Mouse (Mus musculus) embryonic fibroblast, embryonic 13.5 days (primary cell): ENCODE measurements at regions not wholly inside any gene's neighbourhood (a gene's known extent, or its start where the extent isn't known, plus 50 kb on each side); places are given as distances from the start of the nearest gene placed in this dataset.

Experiments
- H3K27ac ChIP-seq: 2 replicates; pipeline ENCODE4 v1.5.1; 2012; ENCODE audit warnings: low read length, control low read depth, inconsistent platforms; ENCODE audit not compliant: insufficient read depth
- H3K4me1 ChIP-seq: 2 replicates; pipeline ENCODE4 v1.6.1; 2011; ENCODE audit warnings: low read length; ENCODE audit not compliant: control insufficient read depth, insufficient read depth
- H3K4me3 ChIP-seq: 2 replicates; pipeline ENCODE4 v1.5.1; 2011; ENCODE audit warnings: mild to moderate bottlenecking, control low read depth, low read length; ENCODE audit not compliant: insufficient read depth
- CTCF ChIP-seq: IDR thresholded peaks from 2 replicates; pipeline ENCODE4 v1.5.1; 2011; ENCODE audit warnings: mild to moderate bottlenecking, control low read depth, low read length, moderate library complexity, borderline replicate concordance; ENCODE audit not compliant: insufficient read depth
- POLR2A ChIP-seq: IDR thresholded peaks from 2 replicates; pipeline ENCODE4 v1.6.1; 2011; ENCODE audit warnings: low read depth, mild to moderate bottlenecking, control low read depth, low read length, moderate library complexity

GRCm38 (mm10) chr7:137619286-137619789, 181.9 kb downstream of the Glrx3 start:
- no peaks in the 10 kb centered on the region for H3K4me1 ChIP-seq
- TF ChIP-seq POLR2A: no peak
- no peak for TF ChIP-seq CTCF
- no peak overlapping the region for H3K4me3 ChIP-seq
- no peak overlapping the region for H3K27ac ChIP-seq

GRCm38 (mm10) chr7:137628266-137628665, 190.9 kb downstream of the Glrx3 start:
- Histone ChIP-seq H3K4me1 (no peaks in the 10 kb centered on the region), H3K4me3 (no peak overlapping the region), H3K27ac (no peak overlapping the region)
- TF ChIP-seq CTCF: no peak
- TF ChIP-seq POLR2A: no peak

- TF ChIP-seq CTCF (no peak), POLR2A (no peak)
- Histone ChIP-seq H3K4me3 (no peak overlapping the region), H3K27ac (no peak overlapping the region), H3K4me1 (no peaks in the 10 kb centered on the region)
Measured at GRCm38 (mm10) chr7:137629540-137629939, 192.1 kb downstream of the Glrx3 start.

GRCm38 (mm10) chr7:137648621-137649020, 211.2 kb downstream of the Glrx3 start:
- Histone ChIP-seq H3K27ac (no peak overlapping the region), H3K4me3 (no peak overlapping the region), H3K4me1 (no peaks in the 10 kb centered on the region)
- no peak for TF ChIP-seq CTCF
- TF ChIP-seq POLR2A: no peak

DNA sequence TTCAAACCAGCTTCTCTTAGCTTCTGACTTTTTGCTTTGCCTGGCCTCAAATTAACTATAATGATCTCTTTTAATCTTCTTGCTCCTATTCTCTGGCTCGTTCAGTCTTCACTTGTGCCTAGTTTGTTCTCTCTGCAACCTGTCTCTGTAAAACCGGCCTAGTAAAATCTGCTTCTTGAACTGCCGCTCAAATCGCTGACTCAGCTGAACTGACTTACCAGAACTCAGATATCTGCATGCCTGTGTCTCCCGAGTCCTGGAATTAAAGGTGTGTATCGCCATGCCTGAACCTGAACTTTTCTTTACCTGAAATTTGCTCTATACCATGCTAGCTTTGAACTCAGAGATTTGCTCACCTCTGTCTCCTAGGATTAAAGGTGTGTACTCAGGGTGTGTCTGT, 212.2 kb downstream of the Glrx3 start:
- Histone ChIP-seq H3K27ac (no peak overlapping the region), H3K4me1 (no peaks in the 10 kb centered on the region), H3K4me3 (no peak overlapping the region)
- no peak for TF ChIP-seq CTCF
- no peak for TF ChIP-seq POLR2A

DNA sequence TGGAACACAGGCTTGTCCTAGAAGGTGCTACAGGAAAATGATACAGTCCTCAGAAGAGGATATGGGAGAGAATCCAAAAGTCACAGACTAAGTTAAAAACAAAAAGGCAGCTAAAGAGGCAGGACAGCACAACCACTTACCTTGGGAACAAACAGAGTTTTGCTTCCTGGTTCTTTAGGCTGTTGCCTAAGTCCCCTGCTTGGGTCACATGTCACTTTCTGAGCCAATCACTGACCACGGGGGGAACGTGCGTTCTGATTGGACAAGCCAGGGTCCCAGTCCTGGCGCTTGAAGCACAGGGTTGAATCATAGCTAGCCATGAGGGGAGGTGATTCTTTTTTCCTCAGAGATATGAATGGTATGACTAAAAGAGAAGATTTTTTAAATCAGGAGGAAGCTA, 216.4 kb downstream of the Glrx3 start:
- no peak overlapping the region for H3K27ac ChIP-seq
- no peak for TF ChIP-seq CTCF
- TF ChIP-seq POLR2A: no peak
- H3K4me1 ChIP-seq: no peaks in the 10 kb centered on the region
- no peak overlapping the region for H3K4me3 ChIP-seq

DNA sequence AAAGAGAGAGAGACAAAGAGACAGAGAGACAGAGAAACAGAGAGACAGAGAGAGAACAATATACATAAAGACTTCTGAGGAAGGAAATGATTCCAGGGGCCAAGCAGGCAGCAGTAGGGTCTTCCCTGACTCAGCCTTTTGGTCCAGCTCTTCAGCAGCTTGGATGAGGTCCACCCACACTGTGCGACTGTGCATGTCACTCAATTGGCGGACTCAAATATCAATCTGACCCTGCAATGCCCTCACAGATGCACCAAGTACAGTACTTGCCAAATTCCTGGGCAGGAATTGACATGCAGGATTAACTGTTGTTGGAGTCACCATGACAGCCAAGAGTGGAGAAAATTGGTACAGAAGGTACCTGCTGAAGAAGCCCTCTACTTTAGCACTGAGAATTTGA, 229.8 kb downstream of the Glrx3 start:
- H3K4me3 ChIP-seq: no peak overlapping the region

DNA sequence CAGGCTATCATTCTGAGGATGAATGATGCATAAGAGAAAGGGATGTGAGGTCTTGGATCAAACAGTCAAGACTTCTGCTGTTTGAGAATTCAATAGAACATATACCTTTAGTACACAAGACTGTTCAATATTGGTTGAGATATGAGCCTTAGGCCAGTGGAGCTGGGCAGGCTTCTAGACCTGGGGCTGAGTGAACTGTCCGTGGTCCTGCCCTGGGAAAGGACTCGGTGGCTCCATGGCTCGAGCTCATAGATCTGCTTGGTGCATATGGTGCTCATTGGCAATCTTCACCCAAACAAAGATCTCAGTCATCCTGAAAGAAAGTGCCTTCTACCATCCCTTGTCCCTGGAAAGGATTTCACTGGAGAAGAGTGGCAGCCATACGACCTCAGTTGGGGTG, 233.7 kb downstream of the Glrx3 start:
- H3K4me3 ChIP-seq: no peak overlapping the region
- no peak for TF ChIP-seq CTCF
- TF ChIP-seq POLR2A: no peak
- no peak overlapping the region for H3K27ac ChIP-seq
- H3K4me1 ChIP-seq: no peaks in the 10 kb centered on the region

More for the DNA sequence above, 229.8 kb downstream of the Glrx3 start:
- no peak overlapping the region for H3K27ac ChIP-seq
- TF ChIP-seq POLR2A (no peak), CTCF (no peak)
- no peaks in the 10 kb centered on the region for H3K4me1 ChIP-seq

DNA sequence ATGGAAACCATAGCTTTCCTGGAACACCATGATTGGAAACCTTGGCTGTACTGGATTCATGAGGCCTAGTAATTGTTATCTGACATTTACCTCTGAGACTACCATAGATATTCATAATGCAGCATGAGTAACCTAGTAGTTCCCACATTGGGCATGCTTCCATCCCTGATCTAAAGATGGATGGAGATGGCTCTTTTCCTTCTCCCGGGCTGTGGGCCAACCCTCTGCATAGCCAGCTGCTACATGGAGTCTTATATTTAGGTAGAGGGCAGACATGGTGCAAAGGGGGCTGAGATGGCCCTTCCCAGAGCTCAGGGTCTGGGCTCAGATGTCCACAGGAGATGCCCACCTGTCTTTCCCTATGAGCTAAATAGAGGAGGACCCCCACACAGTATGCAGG, 237.2 kb downstream of the Glrx3 start:
- no peak overlapping the region for H3K4me3 ChIP-seq
- no peak overlapping the region for H3K27ac ChIP-seq
- no peak for TF ChIP-seq POLR2A
- TF ChIP-seq CTCF: no peak
- H3K4me1 ChIP-seq: no peaks in the 10 kb centered on the region

DNA sequence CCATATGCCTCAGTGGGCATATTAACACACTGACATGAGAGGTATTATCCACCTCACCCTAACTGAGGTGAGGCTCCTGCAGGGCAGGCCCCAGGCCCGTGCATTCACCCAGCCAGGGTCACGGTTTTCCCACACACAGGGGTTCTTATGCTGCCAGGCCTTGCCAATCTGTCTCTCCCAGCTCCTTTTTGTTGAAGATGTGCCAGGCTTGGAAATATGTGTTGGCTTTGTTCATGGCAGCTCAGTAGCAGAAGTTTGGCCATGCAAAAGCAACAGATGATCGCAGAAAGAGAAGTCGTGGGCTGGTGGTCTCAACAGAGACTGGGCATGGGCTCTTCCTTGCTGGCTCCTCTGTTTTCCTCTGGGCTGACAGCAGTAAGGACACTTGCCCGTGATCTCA, 238.0 kb downstream of the Glrx3 start:
- Histone ChIP-seq H3K27ac (no peak overlapping the region), H3K4me1 (no peaks in the 10 kb centered on the region), H3K4me3 (no peak overlapping the region)
- TF ChIP-seq POLR2A (no peak), CTCF (no peak)

DNA sequence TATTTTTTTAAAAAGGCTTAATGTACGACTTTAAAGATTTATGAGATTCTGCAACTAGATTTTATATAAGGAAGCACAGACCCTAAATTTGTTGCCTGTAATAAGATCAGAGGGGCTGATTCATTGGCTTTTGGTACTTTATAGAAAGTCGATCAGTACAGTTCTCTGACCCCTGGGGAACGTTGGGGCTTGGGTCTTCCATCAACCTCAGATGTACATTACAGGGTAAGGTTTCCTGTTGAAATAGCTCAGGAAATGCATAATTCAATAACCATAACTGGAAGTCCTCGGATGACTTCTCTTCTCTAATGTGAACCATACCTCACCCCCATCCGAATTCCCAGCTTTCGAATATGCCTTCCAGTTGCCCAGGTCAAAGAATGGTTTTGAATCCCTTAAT, 247.4 kb downstream of the Glrx3 start:
- Histone ChIP-seq H3K4me1 (no peaks in the 10 kb centered on the region), H3K4me3 (no peak overlapping the region), H3K27ac (no peak overlapping the region)
- TF ChIP-seq CTCF (no peak), POLR2A (no peak)
